Mouse (Mus musculus): ENCODE measurements around the gene Aanat.

- no peak for TF ChIP-seq EP300 (IDR thresholded peaks at IDR 0.05; ENCODE audit: low read depth in 1 of 2, low read length in 2 of 2)
- TF ChIP-seq POLR2A (IDR thresholded peaks at IDR 0.05; ENCODE audit: control insufficient read depth in 1 of 2, insufficient read depth in 1 of 2, low read depth in 1 of 2, low read length in 2 of 2, poor library complexity in 1 of 2) = no peak
- no peak for TF ChIP-seq USF1 (IDR thresholded peaks at IDR 0.05; ENCODE audit: low read depth, low read length)
- no peak for TF ChIP-seq ZC3H11A (IDR thresholded peaks at IDR 0.05; ENCODE audit: low read depth, low read length)
- TF ChIP-seq CTCF (IDR thresholded peaks at IDR 0.05 in 2 of 3, conservative IDR thresholded peaks at IDR 0.05 in 1 of 3; ENCODE audit: control insufficient read depth in 1 of 3, insufficient read depth in 1 of 3, low read depth in 2 of 3, low read length in 3 of 3, poor library complexity in 1 of 3, severe bottlenecking in 1 of 3) = peak in 2 of 3 experiments; percentile 14 to 33; a peak in 1 of 6 replicates
- TF ChIP-seq CHD2 (IDR thresholded peaks at IDR 0.05; ENCODE audit: low read length) = no peak; the same call in 1 of the 2 replicates
- TF ChIP-seq MAFK (IDR thresholded peaks at IDR 0.05; ENCODE audit: borderline replicate concordance, low read depth, low read length) = no peak
- TF ChIP-seq MAX (IDR thresholded peaks at IDR 0.05; ENCODE audit: low read length) = no peak; the same call in 1 of the 2 replicates
- no peak for TF ChIP-seq ZNF384 (IDR thresholded peaks at IDR 0.05; ENCODE audit: low read depth, low read length)
- no peak for TF ChIP-seq MEF2A (IDR thresholded peaks at IDR 0.05; ENCODE audit: extremely low read depth, insufficient replicate concordance, low read depth, low read length, poor library complexity, severe bottlenecking)
These were observed 37.3 kb downstream of the Aanat start for GRCm38 (mm10) chr11:116623281-116624124.
